Mouse (Mus musculus): Measurements from ENCODE around the gene Ankfn1. TPM values are rescaled to one million over a fixed set of nuclear protein-coding genes. Genes with fewer than 3 reads are reported as not detected.

Gene Ankfn1
- polyA plus RNA-seq, 1 experiment from 2014 or later = 2.5 TPM

DNA sequence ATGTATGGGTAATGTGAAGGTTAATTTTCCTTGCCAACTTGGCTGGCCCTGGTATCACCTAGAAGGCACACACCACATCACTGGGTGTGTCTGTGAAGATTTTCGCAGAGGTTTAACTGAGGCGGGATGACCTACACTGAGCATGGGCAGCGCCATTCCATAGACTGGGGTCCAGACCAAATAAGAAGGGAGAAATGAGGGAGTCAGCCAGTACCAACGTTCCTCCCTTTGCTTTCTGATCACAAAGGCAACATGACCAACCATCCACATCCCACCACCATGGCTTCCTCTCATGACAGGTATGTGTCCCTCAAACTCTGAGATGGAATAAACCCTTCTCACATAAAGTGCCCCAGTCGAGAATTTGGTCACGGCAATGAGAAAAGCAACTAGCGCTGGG is 68.9 kb downstream of the Ankfn1 start:
- H3K4me1 ChIP-seq (replicated peaks; ENCODE audit: control insufficient read depth, insufficient read depth, low read length) = no peaks in the 10 kb centered on the region
- no peaks in the 10 kb centered on the region for H3K27me3 ChIP-seq (ENCODE audit: control insufficient read depth, insufficient read depth, low read depth, low read length)
- no peak overlapping the region for H3K4me3 ChIP-seq (ENCODE audit: low read length)
- no peaks in the 10 kb centered on the region for H3K36me3 ChIP-seq (ENCODE audit: control insufficient read depth, insufficient read depth, low read length)
- ATAC-seq (ENCODE audit: low read depth) = no peak
- no peak overlapping the region for H3K9ac ChIP-seq (ENCODE audit: low read length)
- 87% methylated on average over 7 of the region's 7 CpGs for WGBS
- no peaks in the 10 kb centered on the region for H3K9me3 ChIP-seq (ENCODE audit: control insufficient read depth, low read length)
- no peak overlapping the region for H3K4me2 ChIP-seq (ENCODE audit: low read depth, low read length)
- H3K27ac ChIP-seq (ENCODE audit: low read length) = no peak overlapping the region

DNA sequence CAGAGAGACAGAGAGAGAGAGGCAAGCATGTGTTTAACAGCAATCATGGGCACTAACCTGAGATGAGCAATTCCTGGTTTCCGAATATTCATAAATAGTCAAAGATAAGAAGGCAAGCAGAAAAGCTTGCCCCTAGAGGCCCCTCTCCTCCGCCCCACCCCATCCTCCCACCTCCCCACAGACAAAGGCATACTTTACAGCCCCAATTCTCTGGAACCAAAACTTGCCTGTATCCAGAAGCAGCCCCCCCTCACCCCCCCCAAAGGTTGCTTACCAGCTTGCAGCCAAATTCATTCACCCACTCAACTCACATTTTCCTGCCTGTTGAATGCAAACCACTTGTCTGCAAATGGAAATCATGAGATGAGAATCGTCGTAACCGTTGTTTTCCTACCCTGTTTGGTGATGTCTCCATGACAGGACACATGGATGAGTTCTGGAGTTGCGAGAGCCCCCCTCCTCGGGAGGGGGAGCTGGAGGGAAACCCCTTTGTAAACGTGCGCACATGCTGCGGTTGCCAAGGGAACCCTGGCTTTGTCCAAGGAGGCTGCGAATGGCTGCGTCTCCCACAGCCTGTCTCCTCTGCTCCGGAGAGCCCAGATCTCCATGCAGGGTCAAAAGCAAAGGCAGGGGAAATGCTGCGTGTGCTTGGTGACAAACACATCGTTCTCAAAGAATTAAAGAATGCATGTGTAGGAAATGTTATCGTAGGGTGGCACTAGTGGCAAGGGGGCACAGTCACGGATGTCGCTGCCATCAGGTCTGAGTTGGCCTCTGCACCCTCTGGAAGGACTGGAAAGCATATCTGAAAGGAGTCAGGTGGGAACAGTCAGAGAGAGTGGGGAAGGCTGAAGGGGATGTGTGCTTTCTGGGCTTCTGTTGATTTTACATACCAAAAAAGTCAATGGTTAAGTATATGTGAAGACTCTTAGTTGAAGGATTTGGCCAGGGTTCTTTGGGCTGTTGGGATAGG is 80.7 kb downstream of the Ankfn1 start:
- Histone ChIP-seq H3K4me3 (ENCODE audit: low read length) (no peak overlapping the region), H3K9ac (ENCODE audit: low read length) (no peak overlapping the region), H3K4me2 (ENCODE audit: low read depth, low read length) (no peak overlapping the region), H3K27me3 (ENCODE audit: control insufficient read depth, insufficient read depth, low read depth, low read length) (no peaks in the 10 kb centered on the region), H3K9me3 (ENCODE audit: control insufficient read depth, low read length) (no peaks in the 10 kb centered on the region), H3K4me1 (replicated peaks; ENCODE audit: control insufficient read depth, insufficient read depth, low read length) (peaks cover 12% of the 10 kb centered on the region; the same call in 1 of the 2 replicates), H3K27ac (ENCODE audit: low read length) (no peak overlapping the region), H3K36me3 (ENCODE audit: control insufficient read depth, insufficient read depth, low read length) (no peaks in the 10 kb centered on the region)
- WGBS = 27% methylated on average over 18 of the region's 18 CpGs
- no peak for ATAC-seq (ENCODE audit: low read depth)

GRCm38 (mm10) chr11:89693686-89694085 is 83.8 kb downstream of the Ankfn1 start:
- ATAC-seq (ENCODE audit: low read depth) = no peak
- WGBS = 78% methylated on average over 4 of the region's 4 CpGs
- Histone ChIP-seq H3K9me3 (ENCODE audit: control insufficient read depth, low read length) (no peaks in the 10 kb centered on the region), H3K4me2 (ENCODE audit: low read depth, low read length) (no peak overlapping the region), H3K36me3 (ENCODE audit: control insufficient read depth, insufficient read depth, low read length) (no peaks in the 10 kb centered on the region), H3K4me1 (replicated peaks; ENCODE audit: control insufficient read depth, insufficient read depth, low read length) (peaks cover 12% of the 10 kb centered on the region; the same call in 1 of the 2 replicates), H3K9ac (ENCODE audit: low read length) (no peak overlapping the region), H3K27me3 (ENCODE audit: control insufficient read depth, insufficient read depth, low read depth, low read length) (no peaks in the 10 kb centered on the region), H3K27ac (ENCODE audit: low read length) (no peak overlapping the region), H3K4me3 (ENCODE audit: low read length) (no peak overlapping the region)

- Histone ChIP-seq H3K9ac (ENCODE audit: low read length) (no peak overlapping the region), H3K4me3 (ENCODE audit: low read length) (no peak overlapping the region), H3K4me1 (replicated peaks; ENCODE audit: control insufficient read depth, insufficient read depth, low read length) (peaks cover 3% of the 10 kb centered on the region), H3K9me3 (ENCODE audit: control insufficient read depth, low read length) (no peaks in the 10 kb centered on the region), H3K27ac (ENCODE audit: low read length) (no peak overlapping the region), H3K4me2 (ENCODE audit: low read depth, low read length) (no peak overlapping the region), H3K36me3 (ENCODE audit: control insufficient read depth, insufficient read depth, low read length) (no peaks in the 10 kb centered on the region), H3K27me3 (ENCODE audit: control insufficient read depth, insufficient read depth, low read depth, low read length) (no peaks in the 10 kb centered on the region)
- WGBS = 39% methylated on average over 2 of the region's 2 CpGs
- ATAC-seq (ENCODE audit: low read depth) = peak; percentile 86
These were observed 100.5 kb downstream of the Ankfn1 start for GRCm38 (mm10) chr11:89676922-89677321.

DNA sequence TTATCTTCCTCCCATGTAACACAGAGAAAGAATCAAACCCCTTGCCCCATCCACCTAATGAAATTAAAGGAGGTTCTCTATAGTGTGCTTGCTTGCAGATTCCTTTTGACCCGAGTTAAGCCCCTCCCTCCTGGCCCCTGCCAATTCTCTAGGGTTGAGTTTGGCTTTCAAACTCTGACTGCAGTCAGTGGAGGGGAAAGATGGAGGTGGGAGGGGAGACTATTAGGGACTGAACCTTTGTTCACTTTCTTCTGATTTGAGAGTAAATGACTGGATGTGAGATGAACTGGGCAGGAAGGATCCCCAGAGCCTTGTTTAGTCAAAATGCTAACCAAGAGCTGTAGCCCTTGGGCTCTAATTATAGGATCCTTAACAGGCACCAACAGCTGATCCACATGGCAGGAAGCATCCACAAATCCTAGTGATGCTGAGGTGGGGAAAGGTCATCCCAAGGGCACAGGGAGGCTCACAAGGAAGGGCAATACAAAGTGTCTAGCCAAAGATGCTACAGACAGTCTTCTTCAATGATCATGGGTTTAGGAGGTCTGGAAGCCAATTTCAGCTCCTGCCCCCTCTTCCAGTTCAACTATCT is 103.4 kb downstream of the Ankfn1 start:
- no peaks in the 10 kb centered on the region for H3K9me3 ChIP-seq (ENCODE audit: control insufficient read depth, low read length)
- no peaks in the 10 kb centered on the region for H3K27me3 ChIP-seq (ENCODE audit: control insufficient read depth, insufficient read depth, low read depth, low read length)
- no peak overlapping the region for H3K9ac ChIP-seq (ENCODE audit: low read length)
- H3K4me1 ChIP-seq (replicated peaks; ENCODE audit: control insufficient read depth, insufficient read depth, low read length) = peaks cover 3% of the 10 kb centered on the region
- 10% methylated on average over 1 of the region's 1 CpGs for WGBS
- no peak overlapping the region for H3K27ac ChIP-seq (ENCODE audit: low read length)
- no peak overlapping the region for H3K4me3 ChIP-seq (ENCODE audit: low read length)
- ATAC-seq (ENCODE audit: low read depth) = no peak
- H3K36me3 ChIP-seq (ENCODE audit: control insufficient read depth, insufficient read depth, low read length) = no peaks in the 10 kb centered on the region
- no peak overlapping the region for H3K4me2 ChIP-seq (ENCODE audit: low read depth, low read length)

GRCm38 (mm10) chr11:89672510-89673085 is 104.9 kb downstream of the Ankfn1 start:
- Histone ChIP-seq H3K27me3 (ENCODE audit: control insufficient read depth, insufficient read depth, low read depth, low read length) (no peaks in the 10 kb centered on the region), H3K9me3 (ENCODE audit: control insufficient read depth, low read length) (no peaks in the 10 kb centered on the region), H3K36me3 (ENCODE audit: control insufficient read depth, insufficient read depth, low read length) (no peaks in the 10 kb centered on the region), H3K9ac (ENCODE audit: low read length) (no peak overlapping the region), H3K27ac (ENCODE audit: low read length) (no peak overlapping the region), H3K4me2 (ENCODE audit: low read depth, low read length) (no peak overlapping the region), H3K4me1 (replicated peaks; ENCODE audit: control insufficient read depth, insufficient read depth, low read length) (peaks cover 3% of the 10 kb centered on the region), H3K4me3 (ENCODE audit: low read length) (no peak overlapping the region)
- ATAC-seq (ENCODE audit: low read depth) = peak; percentile 55
- 33% methylated on average over 3 of the region's 3 CpGs for WGBS

DNA sequence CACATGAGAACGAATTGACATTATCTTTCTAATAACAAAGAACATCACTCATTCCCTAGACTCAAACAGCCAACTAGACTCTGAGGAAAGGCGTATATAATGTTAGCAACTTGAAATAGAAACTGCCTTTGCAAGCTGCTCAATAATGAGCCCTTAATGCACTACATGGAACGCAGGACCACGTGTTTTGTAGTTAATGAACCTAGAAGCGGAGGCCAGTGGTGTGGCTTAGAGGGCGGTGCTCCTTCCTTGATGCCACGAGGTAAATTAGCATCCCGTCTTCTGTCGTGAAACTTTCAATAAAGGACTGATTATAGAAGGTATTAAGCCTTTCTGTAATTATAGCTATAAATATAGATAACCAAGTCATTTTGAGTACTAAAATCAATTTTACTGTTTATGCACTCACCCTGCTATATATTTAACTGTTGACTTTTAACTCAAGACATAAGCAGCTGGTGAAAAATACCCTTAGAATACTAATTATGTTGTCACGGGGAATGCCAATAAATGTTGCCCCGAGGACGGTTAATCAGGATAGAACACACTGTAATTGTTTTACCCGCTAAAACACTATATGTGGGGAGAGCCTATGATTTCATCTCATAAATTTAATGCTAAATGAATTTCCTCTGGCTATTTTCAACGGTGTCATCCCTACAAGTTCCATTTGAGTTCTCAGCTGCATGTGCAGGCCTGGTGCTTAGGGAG is 112.1 kb downstream of the Ankfn1 start:
- Histone ChIP-seq H3K9me3 (ENCODE audit: control insufficient read depth, low read length) (no peaks in the 10 kb centered on the region), H3K4me3 (ENCODE audit: low read length) (no peak overlapping the region), H3K36me3 (ENCODE audit: control insufficient read depth, insufficient read depth, low read length) (no peaks in the 10 kb centered on the region), H3K9ac (ENCODE audit: low read length) (no peak overlapping the region), H3K27me3 (ENCODE audit: control insufficient read depth, insufficient read depth, low read depth, low read length) (no peaks in the 10 kb centered on the region), H3K4me2 (ENCODE audit: low read depth, low read length) (no peak overlapping the region), H3K4me1 (replicated peaks; ENCODE audit: control insufficient read depth, insufficient read depth, low read length) (no peaks in the 10 kb centered on the region), H3K27ac (ENCODE audit: low read length) (no peak overlapping the region)
- ATAC-seq (ENCODE audit: low read depth) = no peak
- WGBS = 76% methylated on average over 14 of the region's 14 CpGs

- Histone ChIP-seq H3K27me3 (ENCODE audit: control insufficient read depth, insufficient read depth, low read depth, low read length) (no peaks in the 10 kb centered on the region), H3K36me3 (ENCODE audit: control insufficient read depth, insufficient read depth, low read length) (no peaks in the 10 kb centered on the region), H3K27ac (ENCODE audit: low read length) (no peak overlapping the region), H3K4me1 (replicated peaks; ENCODE audit: control insufficient read depth, insufficient read depth, low read length) (no peaks in the 10 kb centered on the region), H3K9ac (ENCODE audit: low read length) (no peak overlapping the region), H3K9me3 (ENCODE audit: control insufficient read depth, low read length) (no peaks in the 10 kb centered on the region), H3K4me3 (ENCODE audit: low read length) (no peak overlapping the region), H3K4me2 (ENCODE audit: low read depth, low read length) (no peak overlapping the region)
- no peak for ATAC-seq (ENCODE audit: low read depth)
- 62% methylated on average over 3 of the region's 3 CpGs for WGBS
These were observed 118.4 kb downstream of the Ankfn1 start for GRCm38 (mm10) chr11:89659048-89659447.

GRCm38 (mm10) chr11:89656556-89656955 is 120.9 kb downstream of the Ankfn1 start:
- no peaks in the 10 kb centered on the region for H3K27me3 ChIP-seq (ENCODE audit: control insufficient read depth, insufficient read depth, low read depth, low read length)
- H3K27ac ChIP-seq (ENCODE audit: low read length) = no peak overlapping the region
- no peak for ATAC-seq (ENCODE audit: low read depth)
- H3K4me2 ChIP-seq (ENCODE audit: low read depth, low read length) = no peak overlapping the region
- H3K9me3 ChIP-seq (ENCODE audit: control insufficient read depth, low read length) = no peaks in the 10 kb centered on the region
- H3K36me3 ChIP-seq (ENCODE audit: control insufficient read depth, insufficient read depth, low read length) = no peaks in the 10 kb centered on the region
- no peaks in the 10 kb centered on the region for H3K4me1 ChIP-seq (replicated peaks; ENCODE audit: control insufficient read depth, insufficient read depth, low read length)
- H3K9ac ChIP-seq (ENCODE audit: low read length) = no peak overlapping the region
- no peak overlapping the region for H3K4me3 ChIP-seq (ENCODE audit: low read length)
